Mouse (Mus musculus) lung, embryonic 14.5 days (tissue): ENCODE results near the gene Crygs. TPM values are rescaled to one million over a fixed set of nuclear protein-coding genes. Genes with fewer than 3 reads are reported as not detected.

ENCODE experiments used
- ATAC-seq: fragments of 200-750 bp; cut with Nextera tagmentation; 2 replicates; pipeline ENCODE4 v1.8.0; 2017; ENCODE audit warnings: mild to moderate bottlenecking, moderate TSS enrichment, moderate library complexity; ENCODE audit not compliant: insufficient read depth
- DNase-seq: peaks from one replicate; pipeline ENCODE4 v3.0.0-alpha.2; 2015
- H3K27ac ChIP-seq: fragments of 300-500 bp; sonication (generic); 2 replicates; pipeline ENCODE4 v1.5.1; 2014; ENCODE audit warnings: low read depth, mild to moderate bottlenecking, moderate library complexity
- H3K27me3 ChIP-seq: fragments of 300-500 bp; sonication (generic); 2 replicates; pipeline ENCODE4 v1.6.1; 2014; ENCODE audit warnings: low read length, control low read depth; ENCODE audit not compliant: insufficient read depth
- H3K36me3 ChIP-seq: fragments of 300-500 bp; sonication (generic); 2 replicates; pipeline ENCODE4 v1.6.1; 2014; ENCODE audit warnings: control low read depth; ENCODE audit not compliant: insufficient read depth
- H3K4me1 ChIP-seq: fragments of 300-500 bp; sonication (generic); 2 replicates; pipeline ENCODE4 v1.6.1; 2014; ENCODE audit warnings: antibody characterized with exemption, control low read depth; ENCODE audit not compliant: insufficient read depth
- H3K4me2 ChIP-seq: fragments of 300-500 bp; sonication (generic); 2 replicates; pipeline ENCODE4 v1.6.1; 2014; ENCODE audit warnings: mild to moderate bottlenecking
- H3K4me3 ChIP-seq: fragments of 300-500 bp; sonication (generic); 2 replicates; pipeline ENCODE4 v1.5.1; 2014; ENCODE audit warnings: low read depth, low read length
- H3K9ac ChIP-seq: fragments of 300-500 bp; sonication (generic); 2 replicates; pipeline ENCODE4 v1.6.1; 2014
- H3K9me3 ChIP-seq: fragments of 300-500 bp; sonication (generic); 2 replicates; pipeline ENCODE4 v1.6.1; 2016; ENCODE audit warnings: low read depth, low read length, control low read depth
- CTCF ChIP-seq: IDR thresholded peaks from 2 replicates; pipeline ENCODE4 v1.5.1; 2016; ENCODE audit warnings: antibody characterized with exemption, low read depth
- WGBS: fragments of 180-500 bp; shearing (Covaris S2); extraction: QIAGEN DNeasy Blood & Tissue Kit; methylation state at CpG from one replicate; pipeline ENCODE4 v1.1.7; 2014; 5-methylcytosine and 5-hydroxymethylcytosine counted together
- polyA plus RNA-seq: library from polyadenylated mRNA; unstranded; fragments of >200 nt; fragmentation: Nextera tagmentation; extraction: Ambion mirVana; gene quantifications from 2 replicates; pipeline ENCODE4 v1.2.1, GENCODE M21; 2014

Crygs gene
- polyA plus RNA-seq, 1 experiment from 2014 or later = not detected

- H3K27ac ChIP-seq = no peak overlapping the region
- H3K36me3 ChIP-seq = peaks cover 12% of the 10 kb centered on the region; the same call in 1 of the 2 replicates
- H3K9me3 ChIP-seq = no peaks in the 10 kb centered on the region
- TF ChIP-seq CTCF = no peak
- H3K4me1 ChIP-seq = no peaks in the 10 kb centered on the region; the same call in 1 of the 2 replicates
- ATAC-seq = no peak; the same call in 1 of the 2 replicates
- 64% methylated on average over 5 of the region's 5 CpGs for WGBS
- no peaks in the 10 kb centered on the region for H3K27me3 ChIP-seq
- peak overlapping the region; percentile 91 for H3K4me2 ChIP-seq
- DNase-seq = no peak
- peak overlapping the region; percentile 53; the same call in 1 of the 2 replicates for H3K4me3 ChIP-seq
- H3K9ac ChIP-seq = peak overlapping the region; percentile 72
Observed at GRCm38 (mm10) chr16:22844834-22845233, 33.5 kb upstream of the Crygs start.

GRCm38 (mm10) chr16:22844061-22844801 lies 32.9 kb upstream of the Crygs start:
- peak overlapping the region; percentile 72 for H3K9ac ChIP-seq
- DNase-seq (peak; percentile 94), ATAC-seq (peak; percentile 96)
- 6% methylated on average over 26 of the region's 26 CpGs for WGBS
- H3K27ac ChIP-seq = no peak overlapping the region; the same call in 1 of the 2 replicates
- H3K4me2 ChIP-seq = peak overlapping the region; percentile 91
- peaks cover 15% of the 10 kb centered on the region for H3K36me3 ChIP-seq
- peak overlapping the region; percentile 53 for H3K4me3 ChIP-seq
- no peaks in the 10 kb centered on the region for H3K9me3 ChIP-seq
- H3K4me1 ChIP-seq = no peaks in the 10 kb centered on the region; the same call in 1 of the 2 replicates
- TF ChIP-seq CTCF = no peak
- no peaks in the 10 kb centered on the region for H3K27me3 ChIP-seq

GRCm38 (mm10) chr16:22842871-22843270 lies 31.5 kb upstream of the Crygs start:
- H3K36me3 ChIP-seq = peaks cover 23% of the 10 kb centered on the region
- no peaks in the 10 kb centered on the region; the same call in 1 of the 2 replicates for H3K4me1 ChIP-seq
- TF ChIP-seq CTCF = no peak
- no peaks in the 10 kb centered on the region for H3K9me3 ChIP-seq
- no peak overlapping the region for H3K9ac ChIP-seq
- DNase-seq (no peak), ATAC-seq (no peak)
- H3K27me3 ChIP-seq = no peaks in the 10 kb centered on the region
- H3K4me2 ChIP-seq = no peak overlapping the region
- no peak overlapping the region for H3K4me3 ChIP-seq
- no peak overlapping the region for H3K27ac ChIP-seq
- WGBS = 80% methylated on average over 5 of the region's 5 CpGs

GRCm38 (mm10) chr16:22839146-22839857 lies 27.9 kb upstream of the Crygs start:
- ATAC-seq (no peak), DNase-seq (no peak)
- Histone ChIP-seq H3K27me3 (no peaks in the 10 kb centered on the region), H3K27ac (no peak overlapping the region), H3K4me3 (no peak overlapping the region), H3K36me3 (peaks cover 35% of the 10 kb centered on the region), H3K9me3 (no peaks in the 10 kb centered on the region), H3K9ac (no peak overlapping the region), H3K4me1 (no peaks in the 10 kb centered on the region), H3K4me2 (no peak overlapping the region)
- WGBS = 88% methylated on average over 3 of the region's 3 CpGs
- TF ChIP-seq CTCF = no peak

GRCm38 (mm10) chr16:22832932-22833525 lies 21.7 kb upstream of the Crygs start:
- no peak for DNase-seq
- no peak for TF ChIP-seq CTCF
- no peaks in the 10 kb centered on the region for H3K4me1 ChIP-seq
- H3K4me3 ChIP-seq = no peak overlapping the region
- no peak for ATAC-seq
- H3K4me2 ChIP-seq = no peak overlapping the region
- H3K9ac ChIP-seq = no peak overlapping the region
- no peak overlapping the region for H3K27ac ChIP-seq
- H3K36me3 ChIP-seq = peaks cover 24% of the 10 kb centered on the region
- no peaks in the 10 kb centered on the region for H3K27me3 ChIP-seq
- no peaks in the 10 kb centered on the region for H3K9me3 ChIP-seq
- WGBS = 90% methylated on average over 3 of the region's 3 CpGs

GRCm38 (mm10) chr16:22820731-22821130 lies 9.4 kb upstream of the Crygs start:
- TF ChIP-seq CTCF = peak; percentile 62
- ATAC-seq = peak; percentile 58; the same call in 1 of the 2 replicates

More at GRCm38 (mm10) chr16:22820731-22821130, 9.4 kb upstream of the Crygs start:
- Histone ChIP-seq H3K4me1 (no peaks in the 10 kb centered on the region), H3K36me3 (peaks cover 9% of the 10 kb centered on the region; the same call in 1 of the 2 replicates), H3K4me2 (no peak overlapping the region), H3K27ac (no peak overlapping the region), H3K27me3 (no peaks in the 10 kb centered on the region), H3K9ac (no peak overlapping the region), H3K9me3 (no peaks in the 10 kb centered on the region), H3K4me3 (no peak overlapping the region)
- WGBS = 47% methylated on average over 8 of the region's 8 CpGs
- DNase-seq = peak; percentile 71
